ENCODE assay signal across 8 mouse cellular contexts in the genomic region with DNA sequence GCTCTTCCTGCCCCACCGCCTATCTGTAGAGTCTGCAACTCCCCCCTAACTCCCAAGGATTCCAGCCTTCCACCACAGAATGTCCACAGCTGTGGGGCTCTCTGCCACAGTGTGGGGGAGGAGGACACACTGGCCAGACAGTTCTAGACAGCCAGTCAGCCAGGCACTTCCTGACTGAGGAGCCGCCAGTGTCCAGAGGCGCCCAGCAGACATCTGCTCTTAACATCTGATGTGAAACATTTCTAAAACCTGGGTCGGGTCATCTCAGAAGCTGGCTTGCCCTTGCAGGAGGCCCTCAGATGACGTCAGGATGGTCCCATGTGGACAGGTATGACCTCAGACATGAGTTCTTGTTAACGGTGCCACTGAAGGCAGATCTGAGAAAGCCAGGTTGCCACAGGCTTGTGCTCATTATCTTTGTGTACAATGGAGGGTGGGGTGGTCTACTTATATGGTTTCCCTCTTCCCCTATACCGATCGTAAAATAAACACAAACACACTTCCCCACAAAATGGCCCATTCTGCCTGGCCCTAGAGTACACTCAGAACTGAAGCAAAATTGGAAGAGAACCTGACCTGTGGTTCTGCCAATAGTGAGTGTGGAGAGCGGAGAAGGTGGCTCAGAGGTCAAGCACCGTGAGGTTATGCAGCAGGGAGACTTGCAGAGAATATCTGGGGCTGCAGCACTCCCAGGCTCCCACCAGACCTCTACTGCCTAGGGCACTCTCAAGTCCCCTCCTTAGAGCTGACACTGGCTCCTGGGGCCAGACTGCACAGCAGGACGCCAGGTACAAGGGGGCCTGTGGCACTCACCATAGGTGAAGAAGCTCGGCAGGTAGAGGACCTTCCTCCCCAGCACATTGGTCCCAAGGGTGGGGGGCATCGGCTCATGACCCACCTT. TPM values are rescaled to one million over a fixed set of nuclear protein-coding genes. Genes with fewer than 3 reads are reported as not detected.
DNase-seq lines count a peak whose midpoint lies in the region; ATAC-seq and TF ChIP-seq lines count a peak whose summit lies in the region.

No protein-coding gene starts in this region.

- TF ChIP-seq POLR2A in MEL (IDR thresholded peaks at IDR 0.05; ENCODE audit: control insufficient read depth in 1 of 2, insufficient read depth in 1 of 2, low read depth in 1 of 2, low read length in 2 of 2, poor library complexity in 1 of 2) = no peak
- no peak for TF ChIP-seq POLR2A in thymus, adult 2 months (IDR thresholded peaks at IDR 0.05; ENCODE audit: control insufficient read depth, extremely low read depth, insufficient read depth, low read length, poor library complexity)

- H3K4me2 ChIP-seq in embryonic facial prominence, embryonic 12.5 days (replicated peaks) = peak overlapping the region; percentile 23; the same call in 1 of the 2 replicates
- peak overlapping the region; percentile 45 for H3K4me2 ChIP-seq in heart, embryonic 14.5 days (ENCODE audit: low read length)
- H3K4me2 ChIP-seq in midbrain, embryonic 11.5 days = no peak overlapping the region

- no peaks in the 10 kb centered on the region for H3K27me3 ChIP-seq in MEL (ENCODE audit: control insufficient read depth in 1 of 2, insufficient read depth in 2 of 2, low read length in 2 of 2)
- H3K27me3 ChIP-seq in embryonic facial prominence, embryonic 12.5 days = no peaks in the 10 kb centered on the region
- H3K27me3 ChIP-seq in heart, embryonic 14.5 days (ENCODE audit: control insufficient read depth, insufficient read depth, low read length) = no peaks in the 10 kb centered on the region
- no peaks in the 10 kb centered on the region for H3K27me3 ChIP-seq in midbrain, embryonic 11.5 days (ENCODE audit: control insufficient read depth, insufficient read depth, low read length)
- H3K27me3 ChIP-seq in thymus, adult 2 months (ENCODE audit: control insufficient read depth, insufficient read depth, low read length) = no peaks in the 10 kb centered on the region

- no peaks in the 10 kb centered on the region for H3K9me3 ChIP-seq in MEL (replicated peaks; ENCODE audit: insufficient read depth, low read length)
- H3K9me3 ChIP-seq in embryonic facial prominence, embryonic 12.5 days = no peaks in the 10 kb centered on the region
- H3K9me3 ChIP-seq in heart, embryonic 14.5 days (ENCODE audit: control insufficient read depth, low read length) = no peaks in the 10 kb centered on the region
- H3K9me3 ChIP-seq in midbrain, embryonic 11.5 days (ENCODE audit: control insufficient read depth, low read length) = no peaks in the 10 kb centered on the region

- H3K36me3 ChIP-seq in MEL (ENCODE audit: control insufficient read depth in 1 of 2, insufficient read depth in 2 of 2, low read length in 2 of 2) = peaks cover 0 to 9% of the 10 kb centered on the region in 2 experiments; a peak in 2 of 4 replicates
- peaks cover 58% of the 10 kb centered on the region for H3K36me3 ChIP-seq in embryonic facial prominence, embryonic 12.5 days
- H3K36me3 ChIP-seq in heart, embryonic 14.5 days (ENCODE audit: control insufficient read depth, insufficient read depth, low read length) = peaks cover 71% of the 10 kb centered on the region
- H3K36me3 ChIP-seq in midbrain, embryonic 11.5 days (ENCODE audit: control insufficient read depth, insufficient read depth, low read length) = peaks cover 24% of the 10 kb centered on the region
- H3K36me3 ChIP-seq in thymus, adult 2 months (ENCODE audit: control insufficient read depth, insufficient read depth, low read length) = peaks cover 1% of the 10 kb centered on the region; the same call in 1 of the 2 replicates

- WGBS in embryonic facial prominence, embryonic 12.5 days = 38% methylated on average over 13 of the region's 13 CpGs
- 20% methylated on average over 13 of the region's 13 CpGs for WGBS in heart, embryonic 14.5 days
- 55% methylated on average over 13 of the region's 13 CpGs for WGBS in midbrain, embryonic 11.5 days
- 93% methylated on average over 13 of the region's 13 CpGs for WGBS in thymus, adult 2 months

- no peak; the same call in 1 of the 2 replicates for ATAC-seq in embryonic facial prominence, embryonic 12.5 days (ENCODE audit: insufficient number of reproducible peaks, insufficient read depth, low FRiP score, low TSS enrichment)
- peak; percentile 74 for ATAC-seq in heart, embryonic 14.5 days (ENCODE audit: insufficient number of reproducible peaks, insufficient read depth, low FRiP score, low read depth)
- ATAC-seq in midbrain, embryonic 11.5 days (ENCODE audit: low FRiP score) = 0 out of 2 replicates have a peak, but pooled peaks have one; percentile 14

- no peak for TF ChIP-seq CTCF in MEL (IDR thresholded peaks at IDR 0.05 in 2 of 3, conservative IDR thresholded peaks at IDR 0.05 in 1 of 3; ENCODE audit: control insufficient read depth in 1 of 3, insufficient read depth in 1 of 3, low read depth in 2 of 3, low read length in 3 of 3, poor library complexity in 1 of 3, severe bottlenecking in 1 of 3)
- no peak for TF ChIP-seq CTCF in thymus, adult 2 months (IDR thresholded peaks at IDR 0.05; ENCODE audit: borderline replicate concordance, control insufficient read depth, extremely low read depth, insufficient read depth, low read length, poor library complexity)

- no peak overlapping the region for H3K9ac ChIP-seq in MEL (ENCODE audit: control insufficient read depth, low read depth, low read length, poor library complexity, severe bottlenecking)
- H3K9ac ChIP-seq in embryonic facial prominence, embryonic 12.5 days = peak overlapping the region; percentile 34
- H3K9ac ChIP-seq in heart, embryonic 14.5 days (ENCODE audit: low read length) = peak overlapping the region; percentile 48
- H3K9ac ChIP-seq in midbrain, embryonic 11.5 days (ENCODE audit: low read length) = no peak overlapping the region

- DNase-seq in MEL (ENCODE audit: low read depth, low spot score) = no peak
- peak; percentile 42 to 77 for DNase-seq in kidney, postnatal 25 days
- no peak for DNase-seq in midbrain, embryonic 11.5 days (ENCODE audit: low spot score, missing footprints)
- no peak for DNase-seq in right cerebral cortex, postnatal 4 days
- no peak for DNase-seq in thymus, adult 2 months
- DNase-seq in spleen, postnatal 10 days (ENCODE audit: low spot score in 2 of 2) = no peak

- TF ChIP-seq EP300 in MEL (IDR thresholded peaks at IDR 0.05; ENCODE audit: low read depth in 1 of 2, low read length in 2 of 2) = no peak

- H3K79me2 ChIP-seq in MEL (ENCODE audit: control insufficient read depth, insufficient read depth, low read length, poor library complexity) = peaks cover 14% of the 10 kb centered on the region

- peaks cover 2 to 18% of the 10 kb centered on the region in 2 experiments; a peak in 3 of 4 replicates for H3K4me1 ChIP-seq in MEL (ENCODE audit: control insufficient read depth in 1 of 2, insufficient read depth in 2 of 2, low read length in 2 of 2)
- H3K4me1 ChIP-seq in embryonic facial prominence, embryonic 12.5 days = peaks cover 43% of the 10 kb centered on the region
- H3K4me1 ChIP-seq in heart, embryonic 14.5 days (ENCODE audit: control insufficient read depth in 2 of 2, insufficient read depth in 2 of 2, low read length in 2 of 2) = peaks cover 26 to 59% of the 10 kb centered on the region in 2 experiments
- peaks cover 25% of the 10 kb centered on the region for H3K4me1 ChIP-seq in midbrain, embryonic 11.5 days (ENCODE audit: control insufficient read depth, insufficient read depth, low read length)
- H3K4me1 ChIP-seq in thymus, adult 2 months (replicated peaks; ENCODE audit: control insufficient read depth, insufficient read depth, low read length) = peaks cover 71% of the 10 kb centered on the region

- H3K4me3 ChIP-seq in MEL (ENCODE audit: control insufficient read depth in 1 of 2, insufficient read depth in 1 of 2, low read depth in 2 of 2, low read length in 2 of 2) = no peak overlapping the region
- no peak overlapping the region for H3K4me3 ChIP-seq in embryonic facial prominence, embryonic 12.5 days
- no peak overlapping the region for H3K4me3 ChIP-seq in heart, embryonic 14.5 days (ENCODE audit: control insufficient read depth in 1 of 2, insufficient read depth in 1 of 2, low read depth in 1 of 2, low read length in 2 of 2)
- no peak overlapping the region for H3K4me3 ChIP-seq in midbrain, embryonic 11.5 days (ENCODE audit: low read depth, low read length)
- no peak overlapping the region for H3K4me3 ChIP-seq in thymus, adult 2 months (ENCODE audit: control insufficient read depth, insufficient read depth, low read length)

- H3K27ac ChIP-seq in MEL (ENCODE audit: control insufficient read depth, low read depth, low read length) = no peak overlapping the region
- H3K27ac ChIP-seq in embryonic facial prominence, embryonic 12.5 days = peak overlapping the region; percentile 77
- peak overlapping the region; percentile 88 to 92 for H3K27ac ChIP-seq in heart, embryonic 14.5 days (replicated peaks in 1 of 2; ENCODE audit: control insufficient read depth in 1 of 2, insufficient read depth in 1 of 2, low read depth in 2 of 2, low read length in 2 of 2)
- H3K27ac ChIP-seq in midbrain, embryonic 11.5 days (ENCODE audit: low read depth, low read length) = no peak overlapping the region; the same call in 1 of the 2 replicates
- H3K27ac ChIP-seq in thymus, adult 2 months (ENCODE audit: control insufficient read depth, insufficient read depth, low read length) = no peak overlapping the region

- TF ChIP-seq RAD21 in MEL (IDR thresholded peaks at IDR 0.05; ENCODE audit: low read depth, low read length) = no peak

RNA-seq across cellular contexts. Expression of a gene that starts 5.5 kb away (rescaled TPM):
- 119 and 143 TPM in 2 replicates for total RNA-seq in MEL (2012; rRNA removed)
- polyA plus RNA-seq in MEL (2012; ENCODE audit: insufficient read depth in 1 of 2, insufficient read length in 2 of 2, low read depth in 1 of 2, low replicate concordance in 2 of 2, missing spikeins in 1 of 2) = 100 to 1,000 TPM; 147 to 233 TPM
- 420 and 454 TPM in 2 replicates for polyA plus RNA-seq in embryonic facial prominence, embryonic 12.5 days (2016; fragmentation: Nextera tagmentation; extraction: Ambion mirVana)
- 342 and 368 TPM in 2 replicates for polyA plus RNA-seq in heart, embryonic 14.5 days (2014; fragmentation: Nextera tagmentation; extraction: Ambion mirVana)
- 348 and 375 TPM in 2 replicates for polyA plus RNA-seq in midbrain, embryonic 11.5 days (2014; fragmentation: Nextera tagmentation; extraction: Ambion mirVana)
- 332 and 354 TPM in 2 replicates for polyA plus RNA-seq in thymus, adult 2 months (2012; rRNA removed)

RNA-seq across cellular contexts. Expression of a gene that starts 18.5 kb away (rescaled TPM):
- 0.07 and 0.23 TPM in 2 replicates for total RNA-seq in MEL (2012; rRNA removed)
- polyA plus RNA-seq in MEL (2012; ENCODE audit: insufficient read depth in 1 of 2, insufficient read length in 2 of 2, low read depth in 1 of 2, low replicate concordance in 2 of 2, missing spikeins in 1 of 2) = under 1 TPM in 1 of 2 experiments, not detected in 1; 0.39 TPM
- 9.2 and 9.3 TPM in 2 replicates for polyA plus RNA-seq in embryonic facial prominence, embryonic 12.5 days (2016; fragmentation: Nextera tagmentation; extraction: Ambion mirVana)
- polyA plus RNA-seq in heart, embryonic 14.5 days (2014; fragmentation: Nextera tagmentation; extraction: Ambion mirVana) = 2.4 and 2.8 TPM in 2 replicates
- 2.2 and 2.4 TPM in 2 replicates for polyA plus RNA-seq in midbrain, embryonic 11.5 days (2014; fragmentation: Nextera tagmentation; extraction: Ambion mirVana)
- 40.0 and 56.0 TPM in 2 replicates for polyA plus RNA-seq in thymus, adult 2 months (2012; rRNA removed)

RNA-seq across cellular contexts. Expression of a gene that starts 24.8 kb away (rescaled TPM):
- 0.08 and 0.16 TPM in 2 replicates for total RNA-seq in MEL (2012; rRNA removed)
- under 1 TPM in 1 of 2 experiments, not detected in 1; 0.42 TPM for polyA plus RNA-seq in MEL (2012; ENCODE audit: insufficient read depth in 1 of 2, insufficient read length in 2 of 2, low read depth in 1 of 2, low replicate concordance in 2 of 2, missing spikeins in 1 of 2)
- polyA plus RNA-seq in embryonic facial prominence, embryonic 12.5 days (2016; fragmentation: Nextera tagmentation; extraction: Ambion mirVana) = 0.49 and 0.59 TPM in 2 replicates
- 0.77 and 1.1 TPM in 2 replicates for polyA plus RNA-seq in heart, embryonic 14.5 days (2014; fragmentation: Nextera tagmentation; extraction: Ambion mirVana)
- polyA plus RNA-seq in midbrain, embryonic 11.5 days (2014; fragmentation: Nextera tagmentation; extraction: Ambion mirVana) = 0.56 and 0.57 TPM in 2 replicates
- 22.7 and 24.5 TPM in 2 replicates for polyA plus RNA-seq in thymus, adult 2 months (2012; rRNA removed)

Comparison
In these comparisons a context has a peak if more than half of its experiments do, and no peak if none do; other contexts are left out.
1. DNase-seq: peak in kidney, postnatal 25 days (2 of 2); none in MEL (single experiment), midbrain, embryonic 11.5 days (single experiment), right cerebral cortex, postnatal 4 days (single experiment), thymus, adult 2 months (single experiment) and spleen, postnatal 10 days (0 of 2).
2. H3K27ac ChIP-seq: peak in embryonic facial prominence, embryonic 12.5 days (single experiment) and heart, embryonic 14.5 days (2 of 2); none in MEL (single experiment), midbrain, embryonic 11.5 days (single experiment) and thymus, adult 2 months (single experiment).
3. H3K9ac ChIP-seq: peak in embryonic facial prominence, embryonic 12.5 days (single experiment) and heart, embryonic 14.5 days (single experiment); none in MEL (single experiment) and midbrain, embryonic 11.5 days (single experiment).
4. RNA of a gene that starts 24.8 kb away (polyA plus RNA-seq): 22.7 to 24.5 TPM in thymus, adult 2 months; 0.77 to 1.1 TPM in heart, embryonic 14.5 days, 0.56 to 0.57 TPM in midbrain, embryonic 11.5 days, 0.49 to 0.59 TPM in embryonic facial prominence, embryonic 12.5 days and 0.42 TPM in MEL; every median in the first group is over 10 times any median in the second.